Mouse (Mus musculus) heart, embryonic 15.5 days (tissue): Measurements from ENCODE around the gene Epor. TPM values are rescaled to one million over a fixed set of nuclear protein-coding genes. Genes with fewer than 3 reads are reported as not detected.

Experiments
- ATAC-seq: fragments of 200-750 bp; cut with Nextera tagmentation; replicated peaks from 2 replicates; pipeline ENCODE4 v1.8.0; 2017; ENCODE audit warnings: low read depth, moderate TSS enrichment; ENCODE audit not compliant: insufficient number of reproducible peaks, insufficient read depth, low FRiP score
- H3K27ac ChIP-seq: fragments of 300-500 bp; sonication (generic); 2 replicates; pipeline ENCODE4 v1.5.1; 2015; ENCODE audit warnings: mild to moderate bottlenecking, inconsistent platforms
- H3K27me3 ChIP-seq: fragments of 300-500 bp; sonication (generic); 2 replicates; pipeline ENCODE4 v1.6.1; 2015; ENCODE audit warnings: inconsistent platforms
- H3K36me3 ChIP-seq: fragments of 300-500 bp; sonication (generic); 2 replicates; pipeline ENCODE4 v1.6.1; 2015; ENCODE audit warnings: mild to moderate bottlenecking, inconsistent platforms
- H3K4me1 ChIP-seq: fragments of 300-500 bp; sonication (generic); replicated peaks from 2 replicates; pipeline ENCODE4 v1.6.1; 2015; ENCODE audit warnings: inconsistent platforms
- H3K4me2 ChIP-seq: fragments of 300-500 bp; sonication (generic); 2 replicates; pipeline ENCODE4 v1.6.1; 2015; ENCODE audit warnings: inconsistent platforms, mild to moderate bottlenecking, moderate library complexity
- H3K4me3 ChIP-seq: fragments of 300-500 bp; sonication (generic); 2 replicates; pipeline ENCODE4 v1.5.1; 2015; ENCODE audit warnings: mild to moderate bottlenecking, inconsistent platforms
- H3K9ac ChIP-seq: fragments of 300-500 bp; sonication (generic); 2 replicates; pipeline ENCODE4 v1.6.1; 2015; ENCODE audit warnings: mild to moderate bottlenecking, inconsistent platforms
- H3K9me3 ChIP-seq: fragments of 300-500 bp; sonication (generic); replicated peaks from 2 replicates; pipeline ENCODE4 v1.6.1; 2016; ENCODE audit warnings: inconsistent platforms
- WGBS: fragments of 180-500 bp; shearing (Covaris S2); methylation state at CpG from one replicate; pipeline ENCODE4 v1.1.7; 2015; ENCODE audit warnings: mixed read lengths; 5-methylcytosine and 5-hydroxymethylcytosine counted together
- polyA plus RNA-seq: library from polyadenylated mRNA; unstranded; fragments of >200 nt; fragmentation: Nextera tagmentation; extraction: Ambion mirVana; gene quantifications from 2 replicates; pipeline ENCODE4 v1.2.1, GENCODE M21; 2015

Epor gene
- polyA plus RNA-seq, 1 experiment from 2014 or later: 2.9 TPM

GRCm38 (mm10) chr9:21989230-21990110, 26.2 kb upstream of the Epor start, which contains the start of gene Rgl3:
TSS of gene Rgl3 (minus strand) at chr9:21989446.
- Histone ChIP-seq H3K27ac (no peak within 1 kb of the TSS), H3K9me3 (no peaks in the 10 kb centered on the region), H3K36me3 (no peaks in the 10 kb centered on the region), H3K9ac (peak within 1 kb of the TSS; percentile 51), H3K4me2 (peak within 1 kb of the TSS; percentile 88), H3K4me1 (peaks cover 25% of the 10 kb centered on the region), H3K4me3 (peak within 1 kb of the TSS; percentile 56), H3K27me3 (peaks cover 93% of the 10 kb centered on the region)
- WGBS: under 1% methylated on average over 42 of the region's 42 CpGs
- no peak for ATAC-seq

DNA sequence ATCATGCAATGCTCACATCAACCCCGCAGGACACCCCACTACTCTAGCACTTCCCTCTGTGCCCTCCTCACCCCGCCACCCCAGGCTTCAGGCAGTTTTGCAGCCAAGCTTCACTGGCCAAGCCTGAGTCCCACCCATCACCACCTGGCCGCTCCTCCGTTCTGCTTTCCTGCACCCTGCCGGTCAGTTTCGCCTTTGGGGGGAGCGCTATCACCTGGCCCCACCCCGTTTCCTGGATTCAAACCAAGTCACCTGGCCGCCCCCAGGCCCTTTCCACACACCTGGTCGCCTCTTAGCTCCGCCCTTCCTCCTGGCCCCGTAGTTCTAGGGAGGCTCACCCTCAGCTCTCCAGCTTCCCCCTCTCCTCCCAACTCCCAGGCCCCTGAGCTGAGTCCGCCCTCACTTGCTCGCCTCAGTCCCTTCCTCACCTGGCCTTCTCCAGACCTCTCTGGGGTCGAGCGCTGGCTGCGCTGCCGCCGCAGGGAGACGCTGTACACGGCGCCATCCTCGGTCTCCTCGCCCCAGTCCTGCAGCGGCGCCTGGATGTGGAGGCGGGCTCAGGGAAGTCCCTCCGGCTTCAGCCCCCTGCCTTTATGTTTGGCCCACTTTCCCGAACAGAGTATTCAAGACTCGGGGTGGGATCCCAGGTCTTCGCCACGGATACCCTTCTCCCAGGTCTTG, 25.3 kb upstream of the Epor start:
- ATAC-seq: no peak

GRCm38 (mm10) chr9:21987592-21988342, 24.5 kb upstream of the Epor start:
- H3K9ac ChIP-seq: no peak overlapping the region
- H3K4me2 ChIP-seq: peak overlapping the region; percentile 88
- H3K4me1 ChIP-seq: peaks cover 25% of the 10 kb centered on the region
- H3K27me3 ChIP-seq: peaks cover 92% of the 10 kb centered on the region
- WGBS: 8% methylated on average over 36 of the region's 36 CpGs
- ATAC-seq: no peak
- no peaks in the 10 kb centered on the region for H3K9me3 ChIP-seq
- no peaks in the 10 kb centered on the region for H3K36me3 ChIP-seq
- H3K27ac ChIP-seq: no peak overlapping the region
- H3K4me3 ChIP-seq: peak overlapping the region; percentile 56

More for the DNA sequence above, 25.3 kb upstream of the Epor start:
- no peaks in the 10 kb centered on the region for H3K36me3 ChIP-seq
- H3K4me2 ChIP-seq: peak overlapping the region; percentile 88
- peaks cover 95% of the 10 kb centered on the region for H3K27me3 ChIP-seq
- H3K4me3 ChIP-seq: peak overlapping the region; percentile 56
- 1% methylated on average over 32 of the region's 32 CpGs for WGBS
- H3K9ac ChIP-seq: peak overlapping the region; percentile 51
- no peak overlapping the region for H3K27ac ChIP-seq
- H3K9me3 ChIP-seq: no peaks in the 10 kb centered on the region
- H3K4me1 ChIP-seq: peaks cover 25% of the 10 kb centered on the region

DNA sequence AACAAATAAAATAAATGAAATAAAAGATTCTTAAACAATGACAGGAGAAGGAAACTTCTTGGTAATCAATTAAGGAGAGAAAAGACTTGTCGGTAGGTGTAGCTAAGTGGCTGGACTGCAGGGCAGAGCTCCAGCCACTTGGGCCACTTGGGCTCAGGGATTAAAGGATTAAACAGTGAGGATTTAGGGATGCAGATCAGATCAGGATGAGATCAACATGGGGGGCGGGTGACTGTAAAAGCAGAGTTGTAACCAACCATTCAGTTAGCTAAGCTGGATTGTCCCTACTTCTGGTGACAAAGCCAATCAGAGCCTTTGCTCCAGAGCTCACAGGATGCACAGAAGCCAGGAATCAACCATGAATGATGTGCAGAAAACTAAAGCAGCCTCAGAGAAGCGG, 20.6 kb upstream of the Epor start:
- H3K4me1 ChIP-seq: peaks cover 10% of the 10 kb centered on the region
- no peak for ATAC-seq
- H3K27ac ChIP-seq: no peak overlapping the region
- no peak overlapping the region for H3K9ac ChIP-seq
- no peak overlapping the region for H3K4me3 ChIP-seq
- H3K36me3 ChIP-seq: no peaks in the 10 kb centered on the region
- 22% methylated on average over 3 of the region's 3 CpGs for WGBS
- H3K4me2 ChIP-seq: no peak overlapping the region
- no peaks in the 10 kb centered on the region for H3K9me3 ChIP-seq
- peaks cover 84% of the 10 kb centered on the region for H3K27me3 ChIP-seq

GRCm38 (mm10) chr9:21978398-21979128, 15.3 kb upstream of the Epor start:
- H3K27ac ChIP-seq: no peak overlapping the region
- H3K9ac ChIP-seq: no peak overlapping the region
- no peaks in the 10 kb centered on the region for H3K4me1 ChIP-seq
- 82% methylated on average over 4 of the region's 4 CpGs for WGBS
- no peaks in the 10 kb centered on the region for H3K36me3 ChIP-seq
- no peak for ATAC-seq
- peaks cover 35% of the 10 kb centered on the region for H3K27me3 ChIP-seq
- H3K4me3 ChIP-seq: no peak overlapping the region
- no peak overlapping the region for H3K4me2 ChIP-seq
- no peaks in the 10 kb centered on the region for H3K9me3 ChIP-seq

DNA sequence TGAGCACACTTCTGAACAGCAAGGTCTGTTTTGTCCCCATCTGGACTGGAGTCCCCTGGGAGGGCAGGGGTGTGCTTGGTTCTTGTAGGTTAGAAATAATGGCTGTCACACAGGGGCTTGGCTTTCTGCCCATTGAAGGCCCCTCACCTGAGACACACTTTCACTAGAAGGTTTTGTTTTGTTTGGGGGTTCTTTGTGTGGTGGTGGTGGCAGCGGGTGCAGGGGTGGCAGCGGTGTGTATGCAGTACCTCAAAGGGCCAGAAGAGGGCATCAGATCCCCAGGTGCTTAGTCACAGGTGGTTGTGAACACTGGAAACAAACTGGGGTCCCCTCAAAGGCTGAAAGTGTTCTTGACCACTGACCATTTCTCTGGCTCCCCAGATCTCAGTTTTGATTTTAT, 14.7 kb upstream of the Epor start:
- Histone ChIP-seq H3K27me3 (peaks cover 33% of the 10 kb centered on the region), H3K4me3 (no peak overlapping the region), H3K27ac (no peak overlapping the region), H3K9ac (no peak overlapping the region), H3K4me2 (no peak overlapping the region), H3K4me1 (no peaks in the 10 kb centered on the region), H3K9me3 (no peaks in the 10 kb centered on the region), H3K36me3 (no peaks in the 10 kb centered on the region)
- ATAC-seq: no peak
- WGBS: 31% methylated on average over 2 of the region's 2 CpGs

- WGBS: 79% methylated on average over 5 of the region's 5 CpGs
Measured at GRCm38 (mm10) chr9:21977331-21977730, 14.0 kb upstream of the Epor start.

GRCm38 (mm10) chr9:21976626-21977175, 13.4 kb upstream of the Epor start:
- Histone ChIP-seq H3K4me1 (no peaks in the 10 kb centered on the region), H3K36me3 (no peaks in the 10 kb centered on the region), H3K9me3 (no peaks in the 10 kb centered on the region), H3K4me3 (no peak overlapping the region), H3K27me3 (peaks cover 24% of the 10 kb centered on the region), H3K4me2 (no peak overlapping the region), H3K27ac (no peak overlapping the region), H3K9ac (no peak overlapping the region)
- 77% methylated on average over 10 of the region's 10 CpGs for WGBS
- no peak for ATAC-seq

More at GRCm38 (mm10) chr9:21977331-21977730, 14.0 kb upstream of the Epor start:
- no peak overlapping the region for H3K4me2 ChIP-seq
- no peaks in the 10 kb centered on the region for H3K9me3 ChIP-seq
- no peaks in the 10 kb centered on the region for H3K36me3 ChIP-seq
- H3K4me1 ChIP-seq: no peaks in the 10 kb centered on the region
- no peak overlapping the region for H3K9ac ChIP-seq
- no peak for ATAC-seq
- H3K4me3 ChIP-seq: no peak overlapping the region
- no peak overlapping the region for H3K27ac ChIP-seq
- H3K27me3 ChIP-seq: peaks cover 29% of the 10 kb centered on the region

- Histone ChIP-seq H3K9ac (no peak overlapping the region), H3K27me3 (0 out of 2 replicates have a peak, but pooled peaks cover 3% of the 10 kb centered on the region), H3K27ac (no peak overlapping the region), H3K4me3 (no peak overlapping the region), H3K36me3 (no peaks in the 10 kb centered on the region), H3K4me1 (no peaks in the 10 kb centered on the region), H3K9me3 (no peaks in the 10 kb centered on the region), H3K4me2 (no peak overlapping the region)
- WGBS: 83% methylated on average over 4 of the region's 4 CpGs
- ATAC-seq: no peak
Measured at GRCm38 (mm10) chr9:21969304-21969703, 6.0 kb upstream of the Epor start.

DNA sequence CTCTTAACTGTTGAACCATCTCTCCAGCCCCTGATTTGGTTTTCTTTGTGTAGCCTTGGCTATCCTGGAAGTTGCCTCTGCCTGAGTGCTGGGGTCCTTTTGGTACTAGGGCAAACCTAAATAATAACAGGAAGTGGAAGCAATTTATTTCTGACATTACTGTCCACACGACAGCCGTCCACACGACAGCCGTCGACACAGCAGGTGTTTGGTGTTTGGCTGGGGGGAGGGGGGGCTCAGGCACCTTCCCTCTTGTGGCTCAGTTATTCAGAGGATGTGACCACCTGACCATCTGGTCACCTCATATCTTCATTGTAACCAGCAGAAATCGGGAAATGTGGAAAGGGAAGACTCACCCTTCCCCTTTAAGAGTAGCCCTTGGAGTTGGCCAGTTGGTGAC, 5.6 kb upstream of the Epor start:
- H3K9ac ChIP-seq: no peak overlapping the region
- H3K4me3 ChIP-seq: no peak overlapping the region
- no peaks in the 10 kb centered on the region for H3K36me3 ChIP-seq
- no peak for ATAC-seq
- H3K9me3 ChIP-seq: no peaks in the 10 kb centered on the region
- 0 out of 2 replicates have a peak, but pooled peaks cover 3% of the 10 kb centered on the region for H3K27me3 ChIP-seq
- 46% methylated on average over 6 of the region's 6 CpGs for WGBS
- no peak overlapping the region for H3K4me2 ChIP-seq
- H3K27ac ChIP-seq: no peak overlapping the region
- H3K4me1 ChIP-seq: no peaks in the 10 kb centered on the region
